Mouse (Mus musculus) CD4-positive helper T cell, adult 2 months (primary cell): Measurements from ENCODE around the gene Rilpl1.
"Not testable (repeated sequence)": the region's sequence is repeated elsewhere in the genome, so short reads cannot be mapped to it uniquely, and the experiment has no call there.

Experiments used
- DNase-seq: peaks from one replicate; pipeline ENCODE4 v3.0.0-alpha.2; 2012; ENCODE audit warnings: low read depth, missing footprints, low spot score

The Rilpl1 gene

DNA sequence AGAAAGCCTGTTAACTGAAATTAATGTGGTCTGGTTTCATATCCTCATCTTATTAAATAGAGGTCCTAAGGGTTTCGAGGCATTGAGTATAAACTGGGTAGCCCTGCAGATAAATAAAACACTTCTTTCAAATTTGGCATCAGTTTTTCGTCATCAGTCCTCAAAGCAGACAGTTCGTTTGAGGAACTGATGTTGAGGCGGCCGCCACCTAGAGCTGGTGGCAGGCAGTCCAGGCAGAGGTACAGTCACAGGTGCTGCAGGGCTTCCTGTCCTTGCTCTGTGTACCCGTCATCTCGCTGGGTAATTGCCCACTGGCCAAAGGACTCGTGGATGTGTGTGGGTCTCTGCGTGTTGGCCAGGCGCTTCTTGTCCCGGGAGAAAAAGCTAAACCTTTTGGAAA lies 37.7 kb downstream of the Rilpl1 start:
- no peak for DNase-seq

- no peak for DNase-seq
Measured at GRCm38 (mm10) chr5:124492618-124493017, 38.6 kb downstream of the Rilpl1 start.

DNA sequence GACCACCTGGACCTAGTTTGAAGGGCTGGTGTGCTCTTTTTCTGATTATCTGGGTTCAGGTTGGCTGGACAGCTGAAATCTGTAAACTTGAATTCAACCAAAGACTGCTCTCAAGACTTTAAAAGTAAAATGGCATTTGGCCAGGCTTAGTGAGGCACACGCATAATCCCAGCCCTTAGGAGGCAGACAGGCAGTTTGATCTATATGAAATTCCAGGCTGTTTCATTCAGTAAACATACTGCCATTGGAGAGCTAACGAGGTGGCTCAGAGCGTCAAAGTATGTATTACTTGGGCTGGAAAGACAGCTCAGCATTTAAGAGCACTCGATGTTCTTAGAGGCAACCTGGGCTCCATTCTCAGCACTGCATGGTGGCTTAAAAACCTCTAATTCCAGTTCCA lies 39.5 kb downstream of the Rilpl1 start:
- DNase-seq, result no peak

DNA sequence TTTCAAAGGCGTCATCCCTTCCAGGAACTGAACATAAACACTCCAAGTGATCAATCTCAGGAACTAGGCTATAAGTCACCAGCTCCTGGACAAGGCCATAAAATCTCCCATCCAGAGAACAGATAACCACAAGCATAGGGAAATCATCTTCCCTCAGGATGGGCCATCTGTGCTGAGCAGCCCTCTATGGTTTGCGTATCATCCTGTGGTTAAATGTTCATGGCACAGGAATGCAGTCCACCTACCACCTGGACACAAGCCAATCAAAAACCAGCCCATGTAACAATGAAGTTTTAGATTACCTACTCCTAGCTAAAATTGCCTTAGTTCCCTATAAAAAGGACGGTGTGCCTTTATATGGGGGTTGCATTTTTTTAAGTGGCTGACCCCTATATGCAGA lies 42.3 kb downstream of the Rilpl1 start:
- DNase-seq, result no peak

DNA sequence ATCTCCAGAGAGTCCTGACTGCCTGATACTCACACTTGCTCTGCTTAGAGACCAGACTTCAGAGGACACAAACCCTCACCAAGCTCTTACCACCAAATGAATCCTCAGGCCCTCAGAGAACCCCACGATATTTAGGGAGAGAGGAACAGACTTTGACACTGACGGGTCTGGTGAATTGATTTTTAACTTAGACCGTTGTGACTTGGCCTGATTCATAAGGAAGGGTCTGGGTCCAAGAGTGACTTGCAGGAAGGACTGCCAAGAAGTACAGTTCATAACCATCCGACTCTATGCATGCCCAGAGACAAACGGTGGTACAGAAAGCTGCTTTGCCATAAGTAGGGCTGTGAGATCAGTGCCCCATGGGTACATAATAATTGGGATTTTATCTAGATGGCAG lies 45.5 kb downstream of the Rilpl1 start:
- DNase-seq, result no peak

DNA sequence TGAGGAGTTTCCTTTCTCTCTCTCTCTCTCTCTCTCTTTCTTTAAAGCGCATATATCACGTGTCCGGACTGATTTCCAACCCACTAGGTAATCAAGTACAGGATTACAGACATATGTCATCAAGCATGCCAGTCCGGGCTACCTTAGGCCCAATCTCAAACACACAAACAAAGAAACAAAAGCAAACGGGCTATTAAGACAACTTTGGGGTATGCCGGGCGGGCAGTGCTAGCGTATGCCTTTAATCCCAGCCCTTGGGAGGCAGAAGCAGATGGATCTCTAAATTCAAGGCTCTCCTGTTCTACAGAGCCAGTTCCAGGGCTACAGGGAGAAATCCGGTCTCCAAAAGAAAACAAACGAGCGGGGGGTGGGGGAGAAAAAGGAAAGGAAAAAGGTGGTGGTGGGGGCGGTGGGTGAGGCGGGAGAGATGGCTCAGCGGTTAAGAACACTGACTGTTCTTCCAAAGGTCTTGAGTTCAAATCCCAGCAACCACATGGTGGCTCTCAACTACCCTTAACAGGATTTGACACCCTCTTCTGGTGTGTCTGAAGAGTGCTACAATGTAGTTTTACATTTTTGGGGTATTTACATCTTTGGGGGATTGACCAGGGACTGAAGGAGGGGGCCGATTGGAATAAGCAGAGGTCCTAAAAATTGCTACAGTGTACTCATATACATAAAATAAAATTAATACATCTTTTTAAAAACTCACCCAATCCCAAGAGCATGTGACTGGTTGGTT lies 47.4 kb downstream of the Rilpl1 start:
- no peak for DNase-seq

- peak; percentile 98 for DNase-seq
Measured at GRCm38 (mm10) chr5:124482966-124483654, 48.1 kb downstream of the Rilpl1 start, which contains the start of gene Snrnp35. Gene Snrnp35 (plus strand): TSS chr5:124483134.

DNA sequence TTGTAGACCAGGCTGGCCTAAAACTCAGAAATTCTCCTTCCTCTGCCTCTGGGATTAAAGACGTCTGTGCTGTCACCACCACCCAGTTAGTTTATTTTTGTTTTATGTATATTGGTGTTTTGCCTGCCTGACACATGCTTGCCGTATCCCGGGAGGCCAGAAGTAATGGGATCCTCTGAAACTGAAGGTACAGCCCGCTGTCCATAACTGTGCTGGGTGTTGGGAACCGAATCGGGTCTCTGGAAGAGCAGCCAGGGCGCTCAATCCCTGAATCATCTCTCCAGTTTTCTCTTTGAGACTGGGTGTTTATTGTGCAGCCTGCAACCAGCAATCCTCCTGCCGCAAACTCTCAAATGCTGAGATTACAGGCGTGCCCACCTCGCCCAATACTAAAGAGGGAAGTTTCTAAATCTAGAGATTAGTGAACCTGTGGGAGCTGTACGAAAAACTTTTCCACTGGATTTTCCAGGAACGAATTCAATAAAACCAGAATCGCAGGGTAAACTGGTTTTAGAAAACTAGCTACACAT lies 48.7 kb downstream of the Rilpl1 start:
- no peak for DNase-seq

DNA sequence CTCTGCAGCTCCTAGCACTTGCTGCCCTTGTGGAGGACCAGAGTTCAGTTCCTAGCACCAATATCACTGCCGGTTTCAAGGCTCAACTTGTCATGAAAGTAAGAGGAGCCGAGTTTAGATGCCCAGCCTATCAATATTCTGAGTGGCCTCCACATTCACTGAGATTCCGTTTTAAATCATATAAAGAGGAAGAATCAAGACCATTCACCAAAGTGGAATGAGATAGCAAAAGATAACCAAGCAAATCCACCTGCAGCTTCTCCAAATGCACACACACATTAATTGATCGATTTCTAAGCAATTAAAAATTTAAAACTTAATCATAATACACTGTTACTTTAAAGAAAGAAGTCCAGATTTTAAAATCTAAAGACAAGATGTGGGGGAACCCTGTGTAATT lies 49.5 kb downstream of the Rilpl1 start:
- DNase-seq, result no peak

DNA sequence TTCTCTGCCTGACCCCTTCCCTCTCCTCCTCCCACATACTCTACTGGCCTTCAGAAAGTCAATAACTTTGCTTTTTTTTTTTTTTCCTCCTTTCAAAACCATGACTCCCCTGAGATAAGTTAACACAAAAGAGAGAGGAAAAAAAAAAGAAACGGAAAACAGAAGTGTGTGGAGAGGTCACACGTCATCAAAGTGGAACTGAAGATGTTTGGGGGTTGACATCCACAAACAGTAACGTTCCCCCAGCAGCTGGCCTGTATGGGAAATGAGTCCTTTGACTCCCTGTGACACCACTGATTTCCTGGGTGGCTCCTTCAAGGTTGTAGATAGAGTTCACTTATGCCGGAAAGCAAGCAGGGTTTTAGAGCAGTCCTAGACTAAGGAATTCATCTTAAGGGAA lies 51.1 kb downstream of the Rilpl1 start:
- peak; percentile 73 for DNase-seq

DNA sequence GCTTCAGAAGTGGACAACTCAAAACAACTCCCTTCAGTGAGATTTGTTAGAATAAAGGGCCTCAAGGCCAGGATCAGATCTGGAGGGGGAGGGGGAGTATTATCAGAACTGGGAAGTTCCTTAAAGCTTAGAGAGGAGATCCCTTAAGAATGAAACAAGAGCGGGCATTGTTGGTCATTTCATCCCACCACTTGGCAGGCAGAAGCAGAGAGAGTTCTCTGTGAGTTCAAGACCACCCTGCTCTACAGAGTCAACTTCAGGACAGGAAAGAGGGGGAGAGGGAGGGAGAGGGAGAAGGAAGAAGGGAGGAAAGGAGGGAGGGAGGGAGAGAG lies 52.4 kb downstream of the Rilpl1 start:
- no peak for DNase-seq

DNA sequence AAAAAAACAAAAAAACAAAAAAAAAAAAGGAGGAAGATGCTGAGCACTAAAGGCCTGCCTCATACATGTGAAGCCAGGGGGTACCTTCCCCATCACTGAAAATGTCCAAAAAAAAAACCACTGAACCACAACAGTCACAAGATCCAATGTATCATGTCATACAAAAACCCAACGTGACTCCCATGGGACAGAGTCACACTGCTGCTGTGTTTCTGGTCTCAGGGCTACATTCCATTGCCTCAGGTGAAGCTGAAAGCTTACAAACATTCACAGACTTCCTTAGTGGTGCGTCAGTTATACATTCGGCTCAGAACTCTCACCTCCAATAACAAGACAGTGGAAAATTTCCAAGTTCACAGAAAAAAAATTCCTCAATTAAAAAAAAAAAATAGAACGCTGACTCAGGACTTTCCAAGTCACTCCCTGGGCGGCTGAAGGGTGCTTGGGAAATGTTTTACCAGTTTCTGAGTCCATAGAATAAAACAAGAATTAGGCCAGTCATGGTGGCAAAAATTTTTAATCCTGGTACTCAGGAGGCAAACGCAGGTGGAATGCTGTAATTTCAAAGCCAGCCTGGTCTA lies 60.5 kb downstream of the Rilpl1 start:
- no peak for DNase-seq

- DNase-seq, result no peak
Measured at GRCm38 (mm10) chr5:124469486-124469885, 61.7 kb downstream of the Rilpl1 start.

DNA sequence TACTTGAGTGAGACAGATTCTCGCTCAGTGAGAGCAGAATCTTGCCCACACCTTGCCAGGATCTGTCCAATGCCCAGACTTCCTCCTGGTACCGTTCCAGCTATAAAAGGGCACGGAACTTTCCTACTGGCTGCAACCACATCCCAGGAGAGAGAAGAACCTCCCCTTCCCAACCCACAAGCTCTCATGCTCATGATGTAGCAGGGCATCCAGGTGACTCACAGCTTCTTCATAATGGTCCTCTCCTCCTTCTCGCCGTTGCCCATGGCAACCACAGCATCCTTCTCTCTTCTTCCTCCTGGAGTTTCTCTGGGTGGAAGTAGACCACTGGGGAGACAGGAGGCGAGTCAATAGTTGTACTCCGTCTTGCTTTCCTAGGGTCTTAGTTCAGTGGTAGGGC lies 62.8 kb downstream of the Rilpl1 start:
- no peak for DNase-seq

- DNase-seq, result no peak
Measured at GRCm38 (mm10) chr5:124467766-124468165, 63.4 kb downstream of the Rilpl1 start.

- no peak for DNase-seq
Measured at GRCm38 (mm10) chr5:124464905-124465304, 66.3 kb downstream of the Rilpl1 start.

DNA sequence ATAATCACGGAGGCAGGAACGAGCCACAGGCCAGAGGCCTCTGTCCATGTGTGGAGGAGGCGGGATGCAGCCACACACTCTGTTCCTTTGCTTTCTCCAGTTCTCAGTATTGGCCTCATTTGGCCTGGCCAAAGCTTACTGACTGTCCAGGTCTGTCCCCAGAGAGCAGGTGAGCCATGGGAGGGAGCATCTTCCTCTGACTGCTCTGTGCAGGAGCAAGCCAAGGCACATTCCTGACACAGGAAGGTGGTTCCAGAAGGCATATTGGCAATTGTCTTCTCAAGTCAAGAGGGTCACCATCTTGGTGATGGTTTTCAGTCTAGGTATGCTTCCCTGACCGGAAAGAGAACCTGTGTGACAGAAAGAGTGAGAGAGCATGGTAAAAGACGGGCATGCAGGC lies 67.7 kb downstream of the Rilpl1 start:
- DNase-seq, result no peak

DNA sequence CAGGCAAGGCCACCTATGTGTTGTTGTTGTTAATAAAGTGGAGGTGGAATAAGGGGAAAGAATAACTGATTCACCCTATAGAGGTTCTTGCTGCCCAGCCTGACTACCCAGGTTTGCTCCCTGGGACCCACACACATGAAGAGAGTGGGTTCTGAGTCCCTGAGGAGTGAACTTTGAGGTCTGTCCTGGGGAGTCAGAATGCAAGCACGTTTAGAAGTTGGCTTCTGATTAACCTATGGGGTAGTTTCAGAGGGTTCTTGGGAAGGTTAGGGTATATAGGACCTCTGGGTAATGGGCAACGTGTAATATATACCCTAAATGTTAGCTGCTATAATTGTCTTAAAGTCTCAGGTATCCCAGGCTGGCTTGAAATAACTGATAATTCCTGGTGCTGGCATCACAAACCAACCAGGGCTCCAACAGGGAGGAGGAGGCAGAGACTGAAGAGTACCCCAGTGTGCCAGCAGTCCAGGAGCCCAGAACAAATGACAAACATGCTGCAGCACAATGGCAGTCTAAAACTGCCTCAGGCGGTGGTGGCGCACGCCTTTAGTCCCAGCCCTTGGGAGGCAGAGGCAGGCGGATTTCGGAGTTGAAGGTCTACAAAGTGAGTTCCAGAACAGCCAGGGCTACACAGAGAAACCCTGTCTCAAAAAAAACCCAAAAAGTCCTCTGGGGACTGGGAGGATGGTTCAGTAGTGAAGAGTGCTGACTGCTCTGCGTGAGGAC lies 68.7 kb downstream of the Rilpl1 start:
- DNase-seq, result no peak

- DNase-seq, result not testable (repeated sequence)
Measured at GRCm38 (mm10) chr5:124460922-124461321, 70.3 kb downstream of the Rilpl1 start.

- DNase-seq, result no peak
Measured at GRCm38 (mm10) chr5:124456762-124457161, 74.4 kb downstream of the Rilpl1 start.

DNA sequence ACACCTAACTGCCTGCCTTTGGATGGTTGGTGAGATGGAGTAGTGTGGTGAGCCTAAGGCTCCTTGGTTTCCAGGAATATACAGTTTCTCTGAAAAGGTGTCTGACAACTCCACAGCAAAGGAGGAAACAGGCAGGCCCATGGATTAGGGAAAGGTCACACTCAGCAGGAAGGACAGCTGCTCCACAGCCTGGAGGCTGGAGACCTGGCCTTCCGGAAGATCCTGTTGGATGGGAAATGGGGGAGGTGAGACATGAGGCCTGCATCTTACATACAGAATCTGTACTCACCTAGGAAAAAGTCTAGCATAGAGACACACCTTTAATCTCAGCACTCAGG lies 77.1 kb downstream of the Rilpl1 start:
- no peak for DNase-seq
